Mouse (Mus musculus) small intestine, adult 2 months (tissue): ENCODE measurements at regions not wholly inside any gene's neighbourhood (a gene's known extent, or its start where the extent isn't known, plus 50 kb on each side); places are given as distances from the start of the nearest gene placed in this dataset.

Experiments
- H3K27ac ChIP-seq: fragments of 200-500 bp; 2 replicates; pipeline ENCODE4 v1.5.1; 2012; ENCODE audit warnings: low read depth, low read length, control low read depth, inconsistent platforms; ENCODE audit not compliant: insufficient read depth
- H3K27me3 ChIP-seq: fragments of 200-500 bp; 2 replicates; pipeline ENCODE4 v1.6.1; 2012; ENCODE audit warnings: mild to moderate bottlenecking, moderate library complexity, low read length, inconsistent platforms; ENCODE audit not compliant: control insufficient read depth, insufficient read depth
- H3K36me3 ChIP-seq: fragments of 200-500 bp; 2 replicates; pipeline ENCODE4 v1.6.1; 2012; ENCODE audit warnings: mild to moderate bottlenecking, low read length, control low read depth, inconsistent platforms; ENCODE audit not compliant: control insufficient read depth, insufficient read depth
- H3K4me1 ChIP-seq: fragments of 200-500 bp; 2 replicates; pipeline ENCODE4 v1.6.1; 2012; ENCODE audit warnings: low read length, inconsistent platforms, mixed read lengths; ENCODE audit not compliant: control insufficient read depth, insufficient read depth, insufficient read length
- H3K4me3 ChIP-seq: fragments of 200-500 bp; 2 replicates; pipeline ENCODE4 v1.5.1; 2012; ENCODE audit warnings: low read depth, mild to moderate bottlenecking, control low read depth, inconsistent platforms, low read length, moderate library complexity
- CTCF ChIP-seq: fragments of 200-500 bp; IDR thresholded peaks from 2 replicates; pipeline ENCODE4 v1.5.1; 2012; ENCODE audit warnings: low read depth, mild to moderate bottlenecking, control low read depth, inconsistent platforms, low read length, moderate library complexity, mixed read lengths; ENCODE audit not compliant: insufficient replicate concordance, insufficient read length; ENCODE audit errors: extremely low read depth
- POLR2A ChIP-seq: fragments of 200-500 bp; IDR thresholded peaks from 2 replicates; pipeline ENCODE4 v1.6.1; 2012; ENCODE audit warnings: low read depth, mild to moderate bottlenecking, control low read depth, inconsistent platforms, low read length, moderate library complexity
- WGBS: fragments of 180-500 bp; shearing (Covaris S2); methylation state at CpG from one replicate; pipeline ENCODE4 v1.1.7; 2018; 5-methylcytosine and 5-hydroxymethylcytosine counted together

DNA sequence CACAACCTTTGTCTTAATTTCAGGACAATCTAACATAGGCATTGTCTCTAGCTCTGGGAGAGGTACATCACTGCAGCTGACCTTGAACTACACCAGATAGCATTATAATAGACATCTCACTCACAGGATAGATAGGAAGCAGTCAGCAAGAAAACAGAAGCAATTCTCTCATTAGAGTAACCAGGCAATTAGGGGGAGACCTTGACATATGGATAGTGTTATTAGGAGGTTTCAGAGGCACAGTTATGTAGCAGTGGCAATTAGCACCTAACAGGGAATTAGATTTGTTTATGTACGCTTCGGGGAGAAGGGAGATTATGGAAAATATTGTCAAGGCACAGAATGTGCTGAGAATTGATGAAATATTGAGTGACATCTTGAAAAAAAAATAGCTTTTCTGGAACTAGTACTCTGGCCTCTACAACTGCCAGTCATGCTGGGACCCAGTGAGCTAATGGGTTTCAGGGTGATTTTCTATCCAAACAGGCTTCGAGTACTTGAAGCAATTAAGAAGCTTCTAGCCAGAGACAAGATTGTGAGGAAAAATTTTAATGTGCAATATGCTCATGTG is 216.8 kb upstream of the Aco1 start:
- H3K36me3 ChIP-seq: no peaks in the 10 kb centered on the region
- TF ChIP-seq CTCF (no peak), POLR2A (no peak)
- H3K4me3 ChIP-seq: no peak overlapping the region
- no peaks in the 10 kb centered on the region for H3K27me3 ChIP-seq
- whole genome bisulfite sequencing: 78% methylated on average over 3 of the region's 3 CpGs
- H3K4me1 ChIP-seq: no peaks in the 10 kb centered on the region
- H3K27ac ChIP-seq: no peak overlapping the region

DNA sequence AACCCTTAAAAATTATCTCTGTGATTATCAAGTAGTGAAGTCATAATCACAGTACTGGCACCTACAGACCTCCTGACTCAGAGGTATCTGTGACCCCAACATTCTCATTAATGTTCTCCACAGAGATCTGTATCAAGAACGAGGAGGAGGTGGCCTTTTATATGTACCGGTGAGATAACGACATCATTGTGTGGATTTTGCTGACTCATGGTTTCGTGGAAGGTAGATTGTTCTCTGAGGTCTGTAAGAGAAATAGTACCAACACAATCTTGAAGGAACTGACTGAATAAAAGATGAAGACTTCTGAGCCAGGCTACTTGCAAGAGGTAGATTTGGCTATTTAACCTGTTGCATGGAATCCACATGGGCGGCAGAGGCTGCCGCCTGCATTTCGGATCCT is 216.3 kb upstream of the Aco1 start:
- Histone ChIP-seq H3K27me3 (no peaks in the 10 kb centered on the region), H3K27ac (no peak overlapping the region), H3K4me1 (no peaks in the 10 kb centered on the region), H3K4me3 (no peak overlapping the region), H3K36me3 (no peaks in the 10 kb centered on the region)
- 88% methylated on average over 7 of the region's 7 CpGs for WGBS
- TF ChIP-seq CTCF (no peak), POLR2A (no peak)

DNA sequence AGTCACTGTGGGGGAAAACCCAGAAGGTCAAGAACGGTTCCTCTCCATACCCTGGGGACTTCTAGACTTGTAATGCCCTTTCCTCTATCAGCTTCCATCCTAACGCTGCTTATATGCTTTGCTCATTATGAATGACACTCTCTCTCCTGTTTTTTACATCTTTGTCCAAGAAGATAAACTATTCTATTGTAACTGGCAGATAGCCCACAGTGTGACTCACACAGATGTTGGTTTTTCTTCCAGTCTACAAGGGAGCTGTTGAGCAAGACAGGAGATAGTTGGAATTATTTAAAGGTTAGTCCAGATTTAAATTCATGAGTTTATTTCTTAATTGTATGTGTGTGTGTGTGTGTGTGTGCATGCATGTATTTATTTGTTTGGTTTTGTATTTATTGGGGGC is 214.4 kb upstream of the Aco1 start:
- Histone ChIP-seq H3K36me3 (no peaks in the 10 kb centered on the region), H3K27me3 (no peaks in the 10 kb centered on the region), H3K4me1 (no peaks in the 10 kb centered on the region), H3K27ac (no peak overlapping the region), H3K4me3 (no peak overlapping the region)
- 69% methylated on average over 2 of the region's 2 CpGs for WGBS
- TF ChIP-seq CTCF (no peak), POLR2A (no peak)

DNA sequence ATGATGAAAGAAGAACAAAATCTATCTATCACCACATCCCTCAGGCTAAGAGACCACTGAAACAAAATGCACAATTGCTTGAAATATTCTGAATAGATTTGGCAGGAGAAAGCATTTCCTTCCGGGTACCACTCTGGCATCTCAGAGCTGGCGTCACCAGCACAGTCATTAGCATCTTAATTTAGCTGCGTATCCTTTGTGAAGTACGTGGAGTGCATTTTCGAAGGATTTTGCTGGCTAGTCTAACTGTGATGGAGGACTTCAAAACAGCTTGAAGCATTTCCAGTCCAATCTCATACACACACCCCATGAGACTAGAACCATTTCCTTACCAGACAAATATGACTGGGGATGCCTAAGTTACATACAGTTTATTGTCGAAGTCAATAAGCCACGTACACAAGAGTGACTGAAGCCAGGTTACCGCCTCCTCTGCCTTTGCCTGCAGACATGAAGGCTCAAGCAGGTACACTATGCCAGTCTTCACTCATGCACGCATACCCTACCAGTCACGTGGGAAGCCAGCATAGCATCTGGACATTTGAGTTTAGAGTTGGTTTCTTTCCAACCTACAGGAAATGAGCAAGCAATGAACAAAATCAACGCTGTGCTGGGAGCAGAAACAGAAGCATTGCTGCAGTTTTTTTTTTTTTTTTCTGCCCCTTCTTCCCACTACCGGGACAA is 208.7 kb upstream of the Aco1 start:
- H3K36me3 ChIP-seq: no peaks in the 10 kb centered on the region
- no peak overlapping the region for H3K27ac ChIP-seq
- H3K4me3 ChIP-seq: no peak overlapping the region
- H3K4me1 ChIP-seq: no peaks in the 10 kb centered on the region
- WGBS: 82% methylated on average over 12 of the region's 12 CpGs
- no peaks in the 10 kb centered on the region for H3K27me3 ChIP-seq
- TF ChIP-seq POLR2A (no peak), CTCF (no peak)

DNA sequence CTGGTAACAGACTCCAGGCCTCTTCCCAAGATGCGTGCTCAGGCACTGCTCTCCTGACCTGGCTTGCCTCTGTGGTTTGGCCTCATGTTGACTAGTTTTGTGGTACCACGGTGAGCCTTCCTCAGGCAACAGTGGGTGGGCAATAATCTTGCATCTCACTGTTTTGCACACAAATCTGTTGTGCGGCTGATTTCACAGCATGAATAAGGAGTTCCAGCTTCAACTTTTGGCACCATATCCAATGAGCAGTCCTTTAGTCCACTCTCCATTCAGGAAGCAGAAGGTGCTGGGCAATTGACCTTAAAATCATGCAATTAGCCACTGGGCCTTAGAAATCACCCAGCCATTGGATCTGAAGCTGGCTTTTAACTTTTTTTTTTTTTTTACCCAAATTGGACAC is 184.2 kb upstream of the Aco1 start:
- H3K27me3 ChIP-seq: no peaks in the 10 kb centered on the region
- H3K36me3 ChIP-seq: no peaks in the 10 kb centered on the region
- no peak for TF ChIP-seq POLR2A
- no peak for TF ChIP-seq CTCF
- H3K4me1 ChIP-seq: no peaks in the 10 kb centered on the region
- 90% methylated on average over 3 of the region's 3 CpGs for WGBS
- no peak overlapping the region for H3K4me3 ChIP-seq
- no peak overlapping the region for H3K27ac ChIP-seq

DNA sequence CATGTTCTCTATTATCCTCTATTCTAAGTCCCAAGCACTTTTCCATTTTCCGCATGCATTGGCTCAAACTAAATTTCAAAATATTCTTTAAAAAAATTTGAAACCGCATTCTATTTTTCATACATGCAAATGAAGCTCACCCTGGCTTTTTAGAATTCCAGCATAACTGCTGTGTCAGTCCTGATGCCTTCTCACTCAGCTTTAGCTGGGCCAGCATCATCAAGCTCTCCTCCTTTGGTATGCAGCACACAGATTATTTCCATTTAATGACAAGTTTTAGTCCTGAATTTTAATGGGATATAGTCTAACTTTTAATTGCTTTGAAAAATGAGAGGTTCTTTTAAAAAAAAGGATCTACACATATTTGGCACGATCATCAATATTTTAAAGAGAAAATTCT is 174.9 kb upstream of the Aco1 start:
- no peaks in the 10 kb centered on the region for H3K27me3 ChIP-seq

DNA sequence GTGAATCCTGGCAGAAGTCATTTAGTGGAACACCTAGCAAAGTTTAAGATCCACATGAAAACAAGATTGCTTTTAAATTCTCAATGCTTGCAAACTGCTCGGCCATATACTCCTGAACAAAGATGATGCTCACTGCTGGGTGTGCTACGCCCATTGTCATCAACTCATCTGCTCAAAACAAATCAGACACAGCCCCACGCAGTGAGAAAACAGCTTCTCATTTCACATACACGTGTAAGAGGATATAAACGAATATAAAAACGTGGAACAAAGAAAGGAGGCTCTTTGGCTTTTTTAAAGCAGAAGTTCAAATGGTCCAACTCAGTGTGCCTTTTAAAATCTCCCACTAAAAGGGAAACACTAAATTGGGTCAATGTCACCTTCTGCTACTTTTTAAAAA is 151.5 kb upstream of the Aco1 start:
- Histone ChIP-seq H3K4me3 (no peak overlapping the region), H3K27ac (no peak overlapping the region), H3K4me1 (no peaks in the 10 kb centered on the region), H3K27me3 (no peaks in the 10 kb centered on the region), H3K36me3 (no peaks in the 10 kb centered on the region)
- 72% methylated on average over 6 of the region's 6 CpGs for WGBS
- TF ChIP-seq CTCF (no peak), POLR2A (no peak)

More for the DNA sequence above, 174.9 kb upstream of the Aco1 start:
- H3K4me3 ChIP-seq: no peak overlapping the region
- 88% methylated on average over 3 of the region's 3 CpGs for WGBS
- no peak for TF ChIP-seq POLR2A
- no peaks in the 10 kb centered on the region for H3K4me1 ChIP-seq
- no peak overlapping the region for H3K27ac ChIP-seq
- no peaks in the 10 kb centered on the region for H3K36me3 ChIP-seq
